Mouse (Mus musculus): Measurements from ENCODE around the gene U90926.

U90926 gene

GRCm38 (mm10) chr5:92215308-92215707 is at the start of gene U90926:
TSS of gene U90926 (minus strand) at chr5:92215408.
- no peak for DNase-seq

- DNase-seq = peak; percentile 97
Observed at GRCm38 (mm10) chr5:92263761-92264359, 48.7 kb upstream of the U90926 start.

GRCm38 (mm10) chr5:92262646-92263045 is 47.4 kb upstream of the U90926 start:
- no peak for DNase-seq

GRCm38 (mm10) chr5:92256218-92256617 is 41.0 kb upstream of the U90926 start, which contains the start of gene Ppef2:
TSS of gene Ppef2 (minus strand) at chr5:92256278.
- DNase-seq = no peak

GRCm38 (mm10) chr5:92254476-92254875 is 39.3 kb upstream of the U90926 start:
- DNase-seq = no peak

- no peak for DNase-seq
Observed at GRCm38 (mm10) chr5:92252797-92253343, 37.7 kb upstream of the U90926 start.

GRCm38 (mm10) chr5:92252031-92252430 is 36.8 kb upstream of the U90926 start:
- DNase-seq = no peak

GRCm38 (mm10) chr5:92248614-92249013 is 33.4 kb upstream of the U90926 start:
- DNase-seq = no peak

GRCm38 (mm10) chr5:92245483-92245882 is 30.3 kb upstream of the U90926 start:
- no peak for DNase-seq

- DNase-seq = no peak
Observed at GRCm38 (mm10) chr5:92244900-92245299, 29.7 kb upstream of the U90926 start.

- DNase-seq = no peak
Observed at GRCm38 (mm10) chr5:92240769-92241168, 25.6 kb upstream of the U90926 start.

GRCm38 (mm10) chr5:92239333-92240232 is 24.4 kb upstream of the U90926 start:
- DNase-seq = no peak

GRCm38 (mm10) chr5:92234939-92235557 is 19.8 kb upstream of the U90926 start:
- peak; percentile 68 for DNase-seq

GRCm38 (mm10) chr5:92233366-92233765 is 18.2 kb upstream of the U90926 start:
- DNase-seq = peak; percentile 55

GRCm38 (mm10) chr5:92231836-92232235 is 16.6 kb upstream of the U90926 start:
- peak; percentile 46 for DNase-seq

- DNase-seq = peak; percentile 83
Observed at GRCm38 (mm10) chr5:92230306-92230705, 15.1 kb upstream of the U90926 start.

- DNase-seq = peak; percentile 4
Observed at GRCm38 (mm10) chr5:92229514-92229913, 14.3 kb upstream of the U90926 start.

- DNase-seq = peak; percentile 82
Observed at GRCm38 (mm10) chr5:92228776-92229175, 13.6 kb upstream of the U90926 start.

GRCm38 (mm10) chr5:92227782-92228181 is 12.6 kb upstream of the U90926 start:
- DNase-seq = peak; percentile 84

GRCm38 (mm10) chr5:92220287-92220902 is 5.2 kb upstream of the U90926 start:
- peak; percentile 88 for DNase-seq

GRCm38 (mm10) chr5:92219826-92220225 is 4.6 kb upstream of the U90926 start:
- peak; percentile 83 for DNase-seq

- peak; percentile 68 for DNase-seq
Observed at GRCm38 (mm10) chr5:92218915-92219793, 3.9 kb upstream of the U90926 start.
